Mouse (Mus musculus): Measurements from ENCODE around the gene Ube2dnl1.

Ube2dnl1 gene

GRCm38 (mm10) chrX:114904712-114905111 lies at the start of gene Ube2dnl1:
Gene Ube2dnl1 (plus strand): TSS chrX:114905012.
- DNase-seq = no peak

- DNase-seq = no peak
Observed at GRCm38 (mm10) chrX:114895489-114895888, 9.3 kb upstream of the Ube2dnl1 start.

GRCm38 (mm10) chrX:114897506-114897905 lies 7.3 kb upstream of the Ube2dnl1 start:
- DNase-seq = no peak

- DNase-seq = no peak
Observed at GRCm38 (mm10) chrX:114903391-114903790, 1.4 kb upstream of the Ube2dnl1 start.

GRCm38 (mm10) chrX:114907282-114907681 lies 2.5 kb downstream of the Ube2dnl1 start, which contains the start of gene Ube2dnl2:
Gene Ube2dnl2 (plus strand): TSS chrX:114907582.
- DNase-seq = no peak

GRCm38 (mm10) chrX:114955066-114955465 lies 50.3 kb downstream of the Ube2dnl1 start:
- no peak for DNase-seq

Measured in right cerebral cortex, postnatal 25 days (tissue).